Mouse (Mus musculus): ENCODE measurements at regions not wholly inside any gene's neighbourhood (a gene's known extent, or its start where the extent isn't known, plus 50 kb on each side); places are given as distances from the start of the nearest gene placed in this dataset.

DNA sequence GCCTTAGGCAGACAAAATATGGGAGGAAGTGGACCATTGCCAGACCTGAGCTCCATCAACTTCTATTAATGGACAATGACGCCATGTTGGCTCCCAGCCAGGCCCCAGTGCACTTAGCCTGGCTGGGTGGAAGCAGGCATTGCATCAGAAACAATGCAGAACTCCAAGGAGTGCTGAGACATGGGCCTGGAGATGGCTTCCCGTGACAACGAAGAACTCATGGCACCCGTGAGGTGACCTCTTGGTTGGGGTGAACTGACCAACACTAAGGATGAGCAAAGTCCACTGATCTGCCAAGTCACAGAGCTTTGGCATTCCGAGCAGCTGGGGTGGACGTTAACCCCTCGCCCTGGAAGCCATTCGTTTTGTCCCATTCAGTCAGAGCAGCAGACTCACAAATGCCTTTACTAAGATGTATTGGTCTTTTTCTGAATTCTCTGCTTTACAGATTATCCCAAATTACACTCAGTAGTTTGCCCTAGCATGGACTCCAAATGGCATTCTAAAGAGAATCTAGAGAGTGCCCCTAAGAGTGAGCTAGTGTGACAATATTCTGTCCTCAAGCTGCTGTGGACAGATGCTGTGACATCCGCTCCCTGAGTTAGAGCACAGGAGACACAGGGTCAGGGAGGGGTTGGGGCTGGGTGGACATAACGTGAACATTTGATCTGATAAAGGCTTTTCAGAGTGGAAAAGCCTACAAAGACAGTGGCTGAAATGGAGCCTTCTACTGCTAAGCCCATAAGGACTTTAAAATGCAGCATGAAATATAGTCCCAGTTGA, 108.8 kb downstream of the Snx18 start:
- TF ChIP-seq MAX (IDR thresholded peaks at IDR 0.05), result no peak
- TF ChIP-seq CTCF (IDR thresholded peaks at IDR 0.05; ENCODE audit: control insufficient read depth, insufficient read depth, insufficient read length), result no peak
- no peak for TF ChIP-seq USF1 (IDR thresholded peaks at IDR 0.05; ENCODE audit: low read depth)
- no peak for TF ChIP-seq MYOG (IDR thresholded peaks at IDR 0.05; ENCODE audit: control insufficient read depth, extremely low read depth, insufficient read length)
- TF ChIP-seq MYOD1 (IDR thresholded peaks at IDR 0.05; ENCODE audit: control insufficient read depth, insufficient read length, low read depth), result no peak

Data from C2C12 (cell line).